Mouse (Mus musculus): Measurements from ENCODE around the gene Hpcal1. TPM values are rescaled to one million over a fixed set of nuclear protein-coding genes. Genes with fewer than 3 reads are reported as not detected.

Hpcal1 gene
- total RNA-seq, 2 experiments from 2014 or later: 30.1 to 34.5 TPM

DNA sequence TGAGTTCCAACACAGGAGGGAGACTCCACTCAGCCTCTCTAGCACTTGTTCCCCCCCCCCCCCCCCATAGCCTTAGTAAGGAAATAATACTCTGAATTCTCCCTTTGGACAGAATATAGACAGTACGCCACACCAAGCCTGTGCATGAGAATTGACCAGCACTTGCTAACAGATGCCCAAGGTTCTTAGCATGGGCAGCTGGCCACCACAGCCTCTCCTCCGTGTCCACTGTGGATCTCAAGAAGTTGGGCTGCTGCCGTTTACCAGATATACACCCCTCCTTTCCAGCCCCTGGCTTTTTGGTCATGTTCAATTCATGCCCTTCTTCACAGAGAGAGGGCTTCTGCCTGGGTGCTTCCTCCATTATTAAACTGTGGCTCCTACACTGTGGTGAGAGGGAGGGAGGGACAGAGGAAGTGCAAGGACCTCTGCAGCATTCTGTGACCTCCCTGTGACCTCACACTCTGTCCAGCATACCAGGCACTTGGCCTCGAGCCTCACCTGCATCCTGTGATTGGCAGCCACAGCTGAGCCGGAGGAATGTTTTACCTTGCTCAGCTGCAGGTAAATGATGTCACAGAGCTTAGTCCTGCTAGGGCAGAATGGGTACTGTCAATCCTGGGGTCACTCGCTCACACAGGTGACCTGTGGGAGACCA lies 21.2 kb downstream of the Hpcal1 start:
- DNase-seq (ENCODE audit: low spot score in 2 of 2): no peak

DNA sequence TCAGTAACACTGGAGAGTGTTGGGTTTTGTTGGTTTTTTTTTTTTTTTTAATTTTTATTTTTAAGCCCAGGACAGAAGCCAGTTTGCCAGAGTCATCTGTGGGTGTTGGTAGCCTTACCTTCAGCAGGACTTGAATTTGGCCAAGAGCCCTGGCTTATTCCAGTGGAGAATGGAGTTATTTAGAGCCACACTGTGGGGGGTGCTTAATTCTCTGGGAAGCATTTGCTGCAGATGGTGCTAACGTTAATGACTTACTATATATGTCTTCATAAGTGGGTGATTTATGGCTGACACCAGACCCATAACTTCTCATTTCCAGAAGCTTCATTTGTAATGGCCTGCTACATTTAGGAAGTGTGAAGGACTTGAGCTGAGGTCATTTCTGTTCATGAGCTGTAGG lies 21.9 kb downstream of the Hpcal1 start:
- no peak for DNase-seq (ENCODE audit: low spot score in 2 of 2)

DNA sequence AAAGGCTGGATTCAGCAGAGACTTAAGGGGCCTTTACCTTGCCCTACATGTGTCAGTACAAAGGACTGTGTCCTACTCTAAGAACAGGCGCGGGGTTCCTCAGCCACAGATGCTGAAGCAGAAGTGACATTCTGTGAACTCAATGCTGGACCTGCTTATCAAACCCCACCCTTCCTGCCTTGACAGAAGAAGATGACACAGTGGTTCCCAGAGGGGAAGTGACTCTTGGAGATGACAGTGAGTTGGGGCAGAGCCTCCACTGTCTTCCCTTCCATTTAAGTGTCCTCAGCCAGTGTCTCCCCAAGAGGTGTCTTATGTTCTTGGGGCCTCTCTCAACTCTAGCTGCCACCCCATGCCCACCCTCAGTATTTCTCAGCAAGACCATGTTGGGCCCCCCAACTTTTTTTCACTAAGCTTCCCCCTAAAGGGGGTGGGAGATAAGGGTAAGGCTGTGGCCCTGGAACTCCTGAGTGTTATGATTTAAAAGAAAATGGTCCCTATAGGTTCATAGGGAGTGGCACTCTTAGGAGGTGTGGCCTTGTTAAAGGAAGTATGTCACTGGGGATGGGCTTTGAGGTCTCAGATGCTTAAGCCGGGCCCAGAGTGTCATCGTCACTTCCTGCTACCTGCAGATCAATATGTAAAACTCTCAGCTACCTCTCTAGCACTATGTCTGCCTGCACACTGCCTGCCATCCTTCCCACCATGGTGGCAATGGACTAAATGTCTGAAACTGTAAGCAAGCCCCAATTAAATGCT lies 25.2 kb downstream of the Hpcal1 start:
- DNase-seq (ENCODE audit: low spot score in 2 of 2): no peak

DNA sequence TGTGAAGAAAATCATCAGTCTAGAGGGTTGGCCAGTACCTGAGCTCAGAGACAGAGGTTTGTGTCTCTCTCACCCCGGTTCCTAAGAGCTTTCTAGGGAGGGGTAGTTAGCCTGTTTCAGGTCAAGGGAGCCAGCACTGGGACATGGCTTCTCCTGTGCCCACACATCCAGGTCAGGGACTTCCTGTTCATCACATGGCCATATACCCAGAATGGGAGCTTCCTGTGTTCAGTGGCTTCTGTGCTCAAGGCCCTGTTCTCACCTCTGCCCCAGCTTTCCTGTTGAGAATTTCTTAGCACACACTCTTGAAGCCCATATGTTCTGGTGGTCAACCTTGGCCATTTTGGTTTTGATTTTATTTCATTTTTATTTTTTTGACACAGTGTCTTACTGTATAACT lies 26.6 kb downstream of the Hpcal1 start:
- no peak for DNase-seq (ENCODE audit: low spot score in 2 of 2)

DNA sequence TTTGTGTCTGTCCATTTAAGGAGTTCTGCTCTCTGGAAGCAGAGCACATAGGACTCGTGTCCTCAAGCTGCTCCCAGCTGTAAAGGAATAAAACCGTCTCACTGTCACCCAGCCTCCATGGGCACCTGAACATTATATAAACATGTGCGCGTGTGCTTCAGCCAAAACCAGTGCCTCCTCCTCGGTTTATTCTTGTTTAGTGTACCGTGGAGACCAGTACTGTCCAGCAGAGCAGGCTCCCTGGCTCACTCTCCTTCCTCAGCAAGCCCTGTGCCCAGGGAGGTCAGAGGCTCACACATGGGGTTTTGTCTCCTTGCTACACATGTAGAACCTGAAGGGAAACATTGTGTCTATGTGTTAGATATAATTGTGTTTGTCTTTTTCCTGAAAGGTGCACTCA lies 27.5 kb downstream of the Hpcal1 start:
- DNase-seq (ENCODE audit: low spot score in 2 of 2): no peak

DNA sequence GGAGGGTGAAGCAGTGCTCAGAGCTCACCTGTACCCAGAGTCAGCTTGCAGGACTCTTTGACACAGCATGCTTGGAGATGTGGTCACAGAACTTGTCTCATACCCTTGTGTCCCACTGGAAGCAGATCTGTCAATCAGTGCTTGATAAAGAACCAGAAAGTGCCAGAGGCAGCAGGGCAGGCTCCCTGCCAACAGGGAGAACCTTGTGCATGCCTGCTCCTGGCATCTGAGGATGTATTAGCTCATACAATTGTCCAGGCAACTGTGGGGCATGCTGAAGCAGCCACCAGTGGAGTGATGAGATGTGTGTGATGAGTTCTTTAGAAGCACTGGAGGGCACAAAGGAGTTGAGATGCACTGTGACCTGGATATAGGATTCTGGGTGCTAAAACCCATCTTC lies 30.4 kb downstream of the Hpcal1 start:
- no peak for DNase-seq (ENCODE audit: low spot score in 2 of 2)

DNA sequence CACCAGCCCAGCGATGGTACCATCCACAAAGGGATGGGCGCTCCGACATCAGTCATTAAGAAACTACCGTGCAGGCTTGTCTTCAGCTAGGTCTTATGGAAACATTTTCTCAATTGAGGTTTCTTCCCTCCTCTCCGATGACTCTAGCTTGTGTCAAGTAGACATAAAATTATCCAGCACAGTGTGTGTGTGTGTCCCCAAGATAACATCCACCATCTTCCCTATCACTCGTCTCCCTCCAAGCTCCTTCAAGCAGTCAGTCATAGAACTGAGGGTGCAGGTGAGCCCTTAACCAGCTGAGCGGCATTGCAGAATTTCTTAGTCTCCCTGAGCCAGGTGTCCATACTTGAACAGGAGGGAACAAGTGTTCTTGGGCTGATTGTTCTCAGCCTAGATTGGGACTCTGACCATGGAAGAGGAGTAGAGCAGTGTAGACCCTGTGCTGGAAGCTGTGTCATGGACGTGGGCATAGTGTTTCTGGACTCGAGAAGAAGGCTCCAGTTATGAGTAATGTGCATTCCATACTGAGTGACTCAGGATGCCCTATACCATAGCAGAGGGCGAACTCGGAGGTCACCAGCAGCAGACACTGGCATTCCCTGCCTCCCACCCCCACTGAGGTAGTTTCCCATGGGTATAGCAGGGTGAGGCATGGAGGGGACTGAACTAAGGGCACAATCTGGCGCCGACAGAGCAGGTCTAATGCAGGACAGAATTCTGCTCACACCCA lies 32.0 kb downstream of the Hpcal1 start:
- DNase-seq (ENCODE audit: low spot score in 2 of 2): no peak

DNA sequence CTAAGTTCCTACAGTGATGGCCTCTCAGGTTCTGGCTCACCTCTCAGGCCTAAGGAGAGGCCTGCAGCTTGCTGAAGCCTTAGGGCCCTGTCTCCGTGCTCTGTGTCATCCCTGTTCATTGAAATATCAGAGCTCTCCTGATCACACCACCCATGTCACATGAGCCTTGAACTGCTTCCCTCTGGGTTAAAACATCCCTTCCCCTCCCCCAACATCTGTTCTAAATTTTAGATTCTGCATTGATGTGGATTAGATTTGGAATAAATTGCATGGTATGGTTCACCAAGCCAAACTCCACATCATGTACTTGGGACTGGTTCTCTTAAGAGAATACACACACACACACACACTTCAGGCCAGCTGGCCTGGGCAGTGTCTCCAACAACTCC lies 32.5 kb downstream of the Hpcal1 start:
- DNase-seq (ENCODE audit: low spot score in 2 of 2): no peak

DNA sequence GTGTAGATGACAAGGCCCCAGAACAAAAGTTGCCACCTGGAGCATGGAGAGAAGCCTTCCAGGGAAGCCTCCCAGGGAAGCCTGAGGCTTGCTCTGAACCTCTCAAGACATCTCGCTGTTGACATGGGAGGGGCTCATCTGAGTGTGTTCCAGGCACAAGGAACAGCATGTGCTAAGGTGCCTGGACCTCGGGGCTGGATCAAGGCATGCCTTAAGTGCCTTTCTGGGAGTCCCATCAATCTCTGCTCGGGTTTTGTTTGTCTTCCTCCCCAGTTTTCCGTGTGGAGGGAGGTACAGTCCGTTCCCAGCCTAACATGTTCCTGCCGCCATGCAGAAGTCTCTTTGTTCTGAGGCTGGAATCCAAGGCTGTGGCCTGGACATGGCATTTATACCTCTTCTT lies 33.3 kb downstream of the Hpcal1 start:
- no peak for DNase-seq (ENCODE audit: low spot score in 2 of 2)

DNA sequence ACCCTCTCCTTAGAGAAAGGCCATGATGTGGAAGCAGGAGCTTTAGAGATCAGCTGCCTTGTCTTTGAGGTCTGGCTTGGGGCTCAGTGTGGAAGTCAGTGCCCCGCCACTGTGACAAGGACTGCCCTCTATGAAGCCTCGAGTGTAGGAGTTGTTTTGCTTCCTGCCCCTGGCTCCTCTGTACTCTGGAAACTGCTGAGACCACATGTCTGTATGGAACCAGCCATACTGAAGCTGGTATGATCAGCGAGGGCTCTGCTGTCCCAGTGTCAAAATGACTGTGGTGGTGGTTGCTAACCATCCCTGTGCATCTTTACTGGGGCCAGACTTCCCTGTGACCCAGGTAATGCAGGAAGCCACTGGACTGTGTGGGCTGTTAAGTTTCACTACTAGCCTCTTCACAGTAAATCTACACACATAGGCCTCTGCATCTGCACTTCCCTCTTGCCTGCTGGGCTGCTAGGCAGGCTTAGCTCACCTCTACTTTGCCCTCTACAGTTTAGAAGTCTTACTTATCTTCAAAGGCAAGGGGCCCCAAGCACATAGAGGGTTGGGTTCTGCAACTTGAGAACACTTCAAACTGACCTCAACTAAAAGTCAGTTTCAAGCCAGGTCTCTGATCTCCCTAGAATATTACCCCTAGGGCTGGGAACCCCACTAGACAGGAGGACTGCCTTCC lies 33.9 kb downstream of the Hpcal1 start:
- DNase-seq (ENCODE audit: low spot score in 2 of 2): no peak

DNA sequence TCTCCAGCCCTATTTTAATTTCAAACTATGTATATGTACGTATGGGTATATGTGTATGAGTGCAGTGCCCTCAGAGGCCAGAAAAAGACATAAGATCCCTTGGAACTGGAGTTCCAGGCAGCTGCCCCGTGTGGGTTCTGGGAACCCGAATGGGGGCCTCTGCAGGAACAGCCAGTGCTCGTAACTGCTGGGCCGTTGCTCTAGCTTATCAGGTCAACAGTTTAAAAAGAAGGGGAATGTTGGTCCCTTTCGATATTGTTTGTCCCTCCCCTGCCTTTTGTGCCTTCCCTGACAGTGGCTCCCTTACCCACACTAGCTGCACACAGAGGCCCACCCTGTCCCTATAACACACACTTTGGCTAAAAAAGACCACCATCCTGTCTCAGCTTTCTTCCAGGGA lies 34.9 kb downstream of the Hpcal1 start:
- DNase-seq (ENCODE audit: low spot score in 2 of 2): no peak

DNA sequence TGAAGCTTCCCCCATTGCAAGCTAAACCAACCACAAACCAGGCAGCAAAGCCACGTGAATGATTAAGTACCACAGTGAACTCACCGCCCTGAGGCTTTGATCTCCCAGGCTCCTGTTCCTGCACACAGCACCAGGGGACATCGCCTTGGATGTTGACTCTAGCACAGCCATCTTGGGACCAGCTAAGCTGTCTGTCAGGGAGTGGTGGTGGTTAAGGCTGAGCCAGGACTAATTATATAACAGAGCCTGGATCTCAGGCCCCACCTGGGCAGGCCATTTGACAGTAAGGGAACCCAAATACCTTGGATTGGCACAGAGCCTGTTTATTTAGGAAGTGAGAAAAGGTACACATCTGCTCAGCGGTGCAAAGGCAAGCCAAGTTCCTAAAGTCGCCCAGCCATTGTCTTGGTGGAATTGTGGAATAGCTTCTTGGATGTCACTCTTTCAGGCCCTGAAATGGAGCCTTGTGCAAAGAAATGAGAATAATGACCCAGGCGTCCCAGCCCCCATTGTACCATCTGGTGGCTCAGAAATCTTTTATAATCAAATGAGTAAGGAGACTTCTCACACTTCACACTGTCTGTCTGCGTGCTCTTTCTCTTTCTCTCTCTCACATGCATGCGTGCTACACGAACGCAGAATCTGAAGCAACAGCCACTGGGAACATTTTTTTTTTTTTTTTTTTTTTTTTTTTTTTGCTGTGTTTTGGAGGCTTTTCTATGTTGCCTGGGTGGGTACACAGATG lies 36.1 kb downstream of the Hpcal1 start:
- no peak for DNase-seq (ENCODE audit: low spot score in 2 of 2)

DNA sequence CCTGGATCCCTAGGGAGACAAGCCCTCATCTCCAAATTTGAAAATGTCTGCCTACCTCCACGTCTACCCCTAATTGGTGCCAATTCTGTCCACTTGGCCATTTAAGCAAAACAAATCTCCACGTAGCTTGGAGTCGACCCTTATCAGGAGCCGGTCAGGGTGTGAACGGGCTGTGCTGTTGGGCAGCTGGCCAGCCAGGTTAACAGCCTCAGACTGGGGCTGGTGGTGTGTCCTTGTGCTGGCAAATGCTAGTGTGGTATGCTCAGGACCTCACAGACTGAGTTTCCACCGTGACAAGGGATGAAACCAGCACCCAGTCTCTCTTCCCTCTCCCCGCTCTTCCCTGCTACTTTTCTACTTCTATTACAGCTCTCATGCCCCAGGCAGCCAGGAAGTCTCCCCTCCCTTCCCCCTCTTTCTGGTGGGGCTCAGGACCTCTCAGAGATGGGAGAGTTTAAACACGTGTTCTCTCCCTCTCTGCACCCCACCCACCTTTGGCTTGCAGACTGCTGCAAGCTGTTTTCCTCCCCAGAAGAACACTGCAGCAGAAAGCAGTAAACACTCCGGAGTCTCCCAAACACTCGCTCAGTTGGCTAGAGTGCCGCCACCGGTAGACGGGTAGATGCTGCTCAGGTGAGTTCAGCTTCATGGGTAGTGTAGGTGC lies 37.2 kb downstream of the Hpcal1 start:
- DNase-seq (ENCODE audit: low spot score in 2 of 2): no peak

DNA sequence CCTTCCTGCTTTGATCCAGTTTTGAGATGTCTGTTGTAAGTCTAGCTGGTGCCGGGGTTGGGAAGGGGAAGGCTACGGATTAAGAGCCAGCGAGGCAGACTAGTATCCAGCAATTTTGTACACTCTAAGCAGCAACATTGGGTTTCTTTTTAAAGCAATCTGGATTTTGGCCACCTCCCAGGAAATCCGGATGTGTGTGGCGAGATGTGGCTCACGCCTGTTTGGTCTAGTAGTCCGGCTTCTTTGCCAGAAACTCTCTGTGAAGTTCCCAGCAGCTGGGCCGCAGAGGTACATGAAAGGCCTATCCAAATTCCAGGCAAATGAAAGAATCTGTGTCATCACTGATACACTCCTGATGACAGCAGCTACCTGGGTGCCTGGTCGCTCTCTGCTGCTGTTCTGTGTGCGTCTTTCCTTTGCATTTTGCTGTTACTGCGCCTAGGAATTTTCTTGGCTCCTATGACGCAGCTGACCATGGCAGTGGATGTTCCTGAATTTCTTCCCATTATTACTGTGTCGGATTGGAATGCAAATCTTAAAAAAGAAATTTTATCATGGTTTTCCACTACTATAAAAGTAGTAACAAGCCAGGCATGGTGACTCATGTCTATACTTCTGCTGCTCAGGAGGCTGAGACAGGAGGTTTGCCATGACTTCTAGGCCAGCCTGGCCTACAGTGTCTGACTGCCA lies 38.7 kb downstream of the Hpcal1 start:
- DNase-seq (ENCODE audit: low spot score in 2 of 2): no peak

DNA sequence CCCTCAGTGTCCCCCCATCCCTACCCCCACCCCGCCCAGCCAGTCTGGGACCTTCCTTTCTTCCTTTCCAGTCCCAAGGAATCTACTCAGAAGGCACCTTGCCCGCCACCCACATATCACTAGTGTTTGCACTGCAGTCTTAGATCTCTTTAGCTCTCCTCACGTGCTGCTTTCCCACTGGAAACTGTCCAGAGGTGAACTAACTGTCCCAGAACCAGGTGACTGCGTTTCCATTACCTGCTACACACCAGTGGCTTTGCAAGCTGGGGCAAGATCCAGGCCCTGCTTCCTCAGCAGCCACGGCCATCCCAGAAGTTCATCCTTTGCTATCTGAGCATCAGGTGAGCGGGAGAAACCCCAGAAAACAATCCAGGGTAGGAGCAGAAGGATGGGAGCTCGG lies 41.4 kb downstream of the Hpcal1 start:
- no peak for DNase-seq (ENCODE audit: low spot score in 2 of 2)

DNA sequence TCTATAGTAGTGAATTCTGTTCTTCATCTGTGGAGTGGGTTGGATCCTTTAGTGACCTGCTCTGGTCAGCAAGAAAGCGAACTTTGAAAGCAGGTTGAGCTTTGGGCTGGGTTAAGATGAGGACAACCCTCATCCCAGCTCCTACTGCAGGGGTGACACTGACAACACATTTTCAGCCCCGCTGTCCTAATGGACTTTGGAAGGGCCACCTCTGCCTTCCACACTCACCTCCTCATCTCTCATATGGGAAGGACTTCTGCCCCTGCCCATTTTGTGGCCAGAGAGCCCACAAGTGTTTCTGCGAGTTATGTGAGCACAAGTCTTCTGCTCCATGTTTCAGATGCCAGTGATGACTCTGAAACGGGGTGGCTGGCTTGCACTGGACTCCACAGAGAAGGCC lies 41.9 kb downstream of the Hpcal1 start:
- DNase-seq (ENCODE audit: low spot score in 2 of 2): no peak

DNA sequence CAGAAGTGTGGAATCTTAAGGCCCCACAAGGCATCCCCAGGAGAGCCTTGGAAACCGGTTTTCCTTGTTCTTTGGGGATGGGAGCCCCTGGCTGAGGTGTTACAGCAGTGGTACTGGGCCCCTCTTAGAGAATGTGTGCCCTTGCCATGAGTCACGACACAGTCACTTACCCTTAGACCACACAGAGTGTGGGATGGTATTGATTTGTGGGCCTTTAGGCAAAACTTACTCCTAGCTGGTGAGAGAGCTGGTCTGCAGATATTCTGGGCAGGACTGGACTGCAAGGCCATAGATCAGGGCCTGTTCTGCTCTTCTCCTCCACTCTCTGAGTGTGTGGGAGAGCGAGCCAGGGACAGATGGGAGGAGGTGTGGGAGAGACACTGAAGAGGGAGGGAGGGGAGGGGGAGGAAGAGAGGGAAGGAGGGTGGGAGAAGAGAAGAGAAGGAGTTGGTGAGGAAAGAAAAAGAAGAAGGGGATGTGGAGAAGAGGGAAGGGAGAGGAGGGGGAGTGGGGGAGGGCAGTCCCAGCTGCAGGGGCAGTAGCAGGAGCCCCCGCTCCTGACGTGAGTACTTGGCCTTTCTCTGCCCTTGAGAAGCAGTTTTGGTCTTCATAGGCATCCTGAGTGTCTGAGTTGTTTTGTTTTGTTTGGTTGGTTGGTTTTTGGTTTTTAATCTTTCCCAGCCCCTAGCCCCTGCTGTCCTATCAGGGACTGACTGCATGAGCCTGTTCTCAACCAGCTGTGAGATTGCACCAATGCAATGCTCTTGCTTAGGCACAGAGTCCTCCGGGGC lies 42.7 kb downstream of the Hpcal1 start:
- DNase-seq (ENCODE audit: low spot score in 2 of 2): no peak

DNA sequence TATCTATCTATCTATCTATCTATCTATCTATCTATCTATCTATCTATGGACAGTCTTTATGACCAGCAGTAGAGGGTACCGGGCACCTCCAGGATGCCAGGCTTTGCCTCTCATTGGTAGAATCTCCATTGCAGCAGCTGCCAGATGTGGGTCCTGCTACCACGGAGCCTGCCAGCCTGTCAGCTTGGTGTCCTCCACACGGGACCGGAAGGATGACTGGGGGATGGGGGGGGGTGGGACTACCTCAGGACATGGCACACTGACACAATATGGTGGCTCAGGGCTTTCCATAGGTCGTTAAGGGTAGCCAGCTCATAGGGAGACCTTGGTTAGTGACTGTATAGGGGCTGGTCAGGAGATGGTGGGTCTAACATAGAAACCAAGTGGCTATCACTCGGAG lies 45.7 kb downstream of the Hpcal1 start:
- DNase-seq (ENCODE audit: low spot score in 2 of 2): no peak

Data from adrenal gland, postnatal 4 days (tissue).